Mouse (Mus musculus): Measurements from ENCODE around the gene Slc2a9.

- TF ChIP-seq CTCF (IDR thresholded peaks at IDR 0.05): no peak
- TF ChIP-seq POLR2A (IDR thresholded peaks at IDR 0.05; ENCODE audit: insufficient read depth, low read depth, low read length): no peak
Observed at GRCm38 (mm10) chr5:38305241-38305640, 197.7 kb downstream of the Slc2a9 start.

All from heart, adult 2 months (tissue).